Mouse (Mus musculus) cerebellum, adult 2 months (tissue): Measurements from ENCODE around the gene Dhfr. TPM values are rescaled to one million over a fixed set of nuclear protein-coding genes. Genes with fewer than 3 reads are reported as not detected.

Experiments
- DNase-seq, 2 experiments: peaks; one replicate each; pipeline ENCODE4 v3.0.0; 2021
- H3K27ac ChIP-seq: fragments of 200-500 bp; 2 replicates; pipeline ENCODE4 v1.5.1; 2012; ENCODE audit warnings: low read length, control low read depth, inconsistent platforms; ENCODE audit not compliant: insufficient read depth
- H3K27me3 ChIP-seq: fragments of 200-500 bp; 2 replicates; pipeline ENCODE4 v1.6.1; 2012; ENCODE audit warnings: inconsistent platforms, mild to moderate bottlenecking, low read length, moderate library complexity; ENCODE audit not compliant: control insufficient read depth, insufficient read depth
- H3K4me1 ChIP-seq: fragments of 200-500 bp; 2 replicates; pipeline ENCODE4 v1.6.1; 2011; ENCODE audit warnings: low read length; ENCODE audit not compliant: control insufficient read depth, insufficient read depth
- H3K4me3 ChIP-seq: fragments of 200-500 bp; replicated peaks from 2 replicates; pipeline ENCODE3; 2011; ENCODE audit warnings: mild to moderate bottlenecking, low read depth, low read length, control low read depth; ENCODE audit not compliant: insufficient read depth
- CTCF ChIP-seq: fragments of 200-500 bp; IDR thresholded peaks from 2 replicates; pipeline ENCODE4 v1.5.1; 2011; ENCODE audit warnings: low read depth, mild to moderate bottlenecking, control low read depth, low read length, moderate library complexity, borderline replicate concordance; ENCODE audit not compliant: insufficient read depth
- POLR2A ChIP-seq: fragments of 200-500 bp; IDR thresholded peaks from 2 replicates; pipeline ENCODE4 v1.6.1; 2011; ENCODE audit warnings: low read length, control low read depth, borderline replicate concordance; ENCODE audit not compliant: insufficient read depth
- WGBS: fragments of 180-500 bp; shearing (Covaris S2); methylation state at CpG from one replicate; pipeline ENCODE4 v1.1.7; 2018; 5-methylcytosine and 5-hydroxymethylcytosine counted together
- polyA plus RNA-seq: library from polyadenylated mRNA; depleted of rRNA; stranded (reverse); fragments of >200 nt; gene quantifications from 2 replicates; pipeline ENCODE4 v1.2.3, GENCODE M21; 2012

The Dhfr gene
- polyA plus RNA-seq, 1 experiment = 2.8 TPM

DNA sequence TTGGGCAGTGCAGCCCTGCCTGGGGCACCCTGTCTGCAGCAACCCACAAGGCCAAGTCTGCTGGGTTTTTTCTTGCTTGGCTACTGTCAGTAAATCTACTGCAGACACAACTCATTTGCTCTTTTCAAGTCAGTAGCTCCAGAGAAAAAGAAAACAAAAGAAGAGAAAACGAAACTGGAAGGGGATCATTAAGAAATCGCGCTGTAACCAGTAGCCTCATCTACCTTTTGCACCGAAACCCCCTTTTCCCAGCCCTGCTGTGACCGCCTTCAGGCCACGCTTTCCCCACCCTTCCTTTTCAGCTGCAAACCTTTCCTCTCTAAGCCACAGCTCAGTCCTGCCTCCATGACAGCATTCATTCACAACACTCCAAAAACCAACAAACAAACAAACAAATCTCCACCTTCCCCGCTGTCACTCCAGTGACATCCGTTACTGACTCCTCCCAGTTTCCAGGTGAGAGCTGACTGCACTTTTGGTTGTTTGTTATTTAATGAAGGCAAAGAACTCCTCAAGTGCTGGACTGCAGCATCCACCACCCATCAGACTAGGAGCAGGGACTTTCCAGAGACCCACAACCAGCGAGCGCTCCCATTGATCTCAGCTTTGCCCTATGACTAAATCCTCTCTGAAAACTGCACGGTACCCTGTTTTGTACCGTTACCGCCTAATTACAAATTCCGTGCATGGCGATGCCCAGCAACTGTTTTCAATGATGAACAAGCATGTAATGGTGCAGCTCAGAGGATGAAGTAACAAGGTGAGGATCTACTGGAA, 22.2 kb upstream of the Dhfr start:
- H3K4me1 ChIP-seq = no peaks in the 10 kb centered on the region; the same call in 1 of the 2 replicates

DNA sequence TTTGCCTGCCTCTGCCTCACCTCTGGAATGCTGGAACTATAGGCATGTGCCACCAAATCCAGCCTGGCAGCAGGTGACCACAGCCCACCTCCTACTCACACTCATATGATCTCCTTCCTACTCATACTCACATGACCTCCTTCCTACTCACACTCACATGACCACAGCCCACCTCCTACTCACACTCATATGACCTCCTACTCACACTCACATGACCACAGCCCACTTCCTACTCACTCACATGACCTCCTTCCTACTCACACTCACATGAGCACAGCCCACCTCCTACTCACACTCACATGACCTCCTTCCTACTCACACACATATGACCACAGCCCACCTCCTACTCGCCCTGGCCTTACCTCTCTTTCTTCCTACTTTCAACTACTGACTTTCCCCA, 17.7 kb upstream of the Dhfr start:
- Histone ChIP-seq H3K4me1 (no peaks in the 10 kb centered on the region), H3K27me3 (no peaks in the 10 kb centered on the region)

More for the DNA sequence above, 22.2 kb upstream of the Dhfr start:
- WGBS = 89% methylated on average over 15 of the region's 15 CpGs
- Histone ChIP-seq H3K27ac (no peak overlapping the region), H3K27me3 (no peaks in the 10 kb centered on the region), H3K4me3 (no peak overlapping the region)
- TF ChIP-seq POLR2A = no peak
- TF ChIP-seq CTCF = no peak
- no peak for DNase-seq

DNA sequence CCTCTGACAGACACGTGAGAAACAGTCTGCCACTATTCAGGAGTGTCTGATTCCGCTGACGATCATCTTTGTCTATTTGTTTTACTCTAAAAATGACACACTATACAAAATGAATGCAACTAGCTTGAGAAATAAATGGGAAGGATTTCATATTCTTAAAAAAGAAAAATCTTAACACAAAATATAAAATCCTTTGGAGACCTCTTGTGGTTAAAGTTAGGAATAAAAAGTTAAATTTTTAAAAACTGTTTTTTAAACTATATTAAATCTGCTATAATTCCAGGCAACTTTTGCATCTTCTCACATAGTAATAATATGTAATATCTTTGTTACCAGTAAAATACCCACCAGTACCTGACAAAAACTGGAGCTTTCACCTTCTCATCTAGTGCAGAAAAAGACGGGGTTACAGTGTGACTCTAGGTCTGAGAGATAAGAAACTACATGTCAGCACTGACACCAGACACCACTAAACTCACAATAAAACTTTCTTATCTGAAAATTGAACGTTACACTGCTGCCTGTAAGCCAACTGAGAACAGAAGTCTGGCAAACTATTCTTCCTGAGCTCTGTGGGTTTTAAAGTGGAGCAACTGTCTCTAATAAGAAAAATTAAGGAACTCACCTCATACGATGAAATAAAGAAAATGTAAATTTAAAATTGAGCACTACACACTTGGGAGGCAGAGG, 16.6 kb upstream of the Dhfr start:
- no peak for TF ChIP-seq CTCF
- no peak for TF ChIP-seq POLR2A

More for the DNA sequence above, 17.7 kb upstream of the Dhfr start:
- Histone ChIP-seq H3K27ac (no peak overlapping the region), H3K4me3 (no peak overlapping the region)
- no peak for DNase-seq
- TF ChIP-seq POLR2A (no peak), CTCF (no peak)
- 95% methylated on average over 1 of the region's 1 CpGs for WGBS

DNA sequence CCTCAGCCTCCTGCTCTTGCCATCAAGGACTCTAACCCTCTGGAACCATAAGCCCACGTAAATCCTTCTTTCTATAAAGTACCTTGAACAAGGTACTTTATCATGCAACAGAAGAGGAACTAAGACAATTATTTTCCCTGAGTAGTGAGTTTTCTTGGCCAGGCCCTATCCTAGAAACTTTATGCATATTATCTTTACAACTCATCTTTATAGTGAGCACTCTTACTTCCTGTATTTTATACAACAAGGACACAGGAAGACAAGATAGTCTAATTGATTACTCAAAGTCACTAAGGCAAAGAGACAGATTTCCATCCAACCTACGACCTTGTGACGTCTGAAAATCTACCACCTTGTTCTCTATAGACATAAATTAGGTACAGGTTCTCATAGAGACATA, 14.7 kb upstream of the Dhfr start:
- DNase-seq = no peak
- H3K27me3 ChIP-seq = no peaks in the 10 kb centered on the region
- H3K4me3 ChIP-seq = no peak overlapping the region
- H3K4me1 ChIP-seq = no peaks in the 10 kb centered on the region; the same call in 1 of the 2 replicates
- TF ChIP-seq CTCF (no peak), POLR2A (no peak)
- H3K27ac ChIP-seq = no peak overlapping the region
- 92% methylated on average over 3 of the region's 3 CpGs for WGBS

More for the DNA sequence above, 16.6 kb upstream of the Dhfr start:
- Histone ChIP-seq H3K27me3 (no peaks in the 10 kb centered on the region), H3K4me3 (no peak overlapping the region), H3K27ac (no peak overlapping the region), H3K4me1 (no peaks in the 10 kb centered on the region)
- WGBS = 82% methylated on average over 6 of the region's 6 CpGs
- DNase-seq = no peak

DNA sequence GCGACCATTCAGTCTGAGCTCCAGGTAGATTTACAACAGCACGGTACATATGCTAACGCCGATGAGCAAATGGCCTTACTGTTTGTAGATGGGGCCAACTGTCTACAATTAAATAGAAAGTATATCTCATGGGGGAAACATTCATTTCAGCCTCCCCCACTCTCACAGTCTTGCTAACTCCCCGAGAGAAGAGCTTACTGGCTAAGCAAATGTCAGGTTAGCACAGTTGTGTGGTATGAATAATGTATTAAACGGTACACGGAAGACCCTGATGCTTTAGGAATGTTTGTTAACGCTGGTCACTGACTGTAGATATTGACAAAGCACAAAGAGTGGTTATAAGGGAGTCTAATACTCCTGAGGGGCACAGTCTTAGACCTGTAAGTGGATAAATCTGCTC, 10.5 kb upstream of the Dhfr start:
- TF ChIP-seq CTCF = no peak
- TF ChIP-seq POLR2A = no peak
- no peak for DNase-seq
- Histone ChIP-seq H3K27ac (no peak overlapping the region), H3K4me3 (no peak overlapping the region), H3K27me3 (no peaks in the 10 kb centered on the region), H3K4me1 (no peaks in the 10 kb centered on the region; the same call in 1 of the 2 replicates)
- 90% methylated on average over 8 of the region's 8 CpGs for WGBS

DNA sequence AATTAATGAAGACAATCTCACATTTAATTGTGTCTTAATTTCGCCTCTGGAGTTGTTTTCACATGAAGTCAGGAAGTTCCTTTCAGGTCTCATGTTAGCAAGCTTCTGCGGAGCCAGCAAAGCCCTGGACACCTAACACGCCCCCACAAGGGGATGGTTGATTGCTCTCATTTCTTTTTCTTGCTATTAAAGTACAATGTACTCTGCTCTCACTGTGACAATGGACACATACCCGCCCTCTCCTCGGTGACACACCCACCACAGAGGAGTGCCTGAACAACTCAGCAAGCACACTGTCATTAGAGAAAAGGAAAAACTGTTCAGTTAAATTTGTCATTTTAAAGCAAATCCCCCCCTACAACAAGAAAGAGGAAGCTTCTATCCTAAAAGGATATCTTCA, 8.2 kb upstream of the Dhfr start:
- DNase-seq = no peak
- H3K27me3 ChIP-seq = no peaks in the 10 kb centered on the region
- H3K4me3 ChIP-seq = no peak overlapping the region
- no peak overlapping the region for H3K27ac ChIP-seq
- no peak for TF ChIP-seq CTCF
- TF ChIP-seq POLR2A = no peak
- 77% methylated on average over 5 of the region's 5 CpGs for WGBS
- no peaks in the 10 kb centered on the region; the same call in 1 of the 2 replicates for H3K4me1 ChIP-seq

DNA sequence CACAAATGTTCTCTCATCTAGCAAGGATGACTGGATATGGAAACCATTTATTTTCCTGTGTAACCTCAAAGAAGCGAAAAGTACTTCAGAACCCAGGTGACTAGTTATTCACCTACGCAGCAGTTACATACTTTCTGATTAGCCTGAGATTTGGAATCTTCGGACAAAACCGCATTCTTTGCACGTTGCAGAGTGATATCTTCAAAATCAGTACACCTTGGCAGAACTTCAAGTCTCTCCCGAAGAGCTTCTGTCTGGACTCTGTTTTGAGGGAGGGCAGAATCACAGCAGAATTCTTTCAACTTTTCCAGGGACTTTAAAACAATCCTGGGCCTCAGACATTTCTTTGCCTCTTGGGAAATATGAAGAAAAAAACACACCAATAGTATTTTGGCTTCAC, 3.4 kb upstream of the Dhfr start:
- Histone ChIP-seq H3K4me3 (no peak overlapping the region), H3K27ac (no peak overlapping the region), H3K4me1 (peaks cover 6% of the 10 kb centered on the region), H3K27me3 (no peaks in the 10 kb centered on the region)
- no peak for DNase-seq
- TF ChIP-seq POLR2A = no peak
- no peak for TF ChIP-seq CTCF
- 81% methylated on average over 6 of the region's 6 CpGs for WGBS

GRCm38 (mm10) chr13:92353956-92354355, 570 bp upstream of the Dhfr start:
- Histone ChIP-seq H3K4me1 (peaks cover 6% of the 10 kb centered on the region), H3K4me3 (peak overlapping the region; percentile 77), H3K27me3 (no peaks in the 10 kb centered on the region), H3K27ac (no peak overlapping the region)
- TF ChIP-seq CTCF (no peak), POLR2A (no peak)
- 1% methylated on average over 4 of the region's 4 CpGs for WGBS
- DNase-seq = no peak
